Mouse (Mus musculus): Measurements from ENCODE around the gene Sh3rf3.

Sh3rf3 gene

GRCm38 (mm10) chr10:59166104-59166944 is 353.2 kb downstream of the Sh3rf3 start:
- peak in 1 of 2 experiments; percentile 26 for DNase-seq (ENCODE audit: low spot score in 2 of 2)

- DNase-seq (ENCODE audit: low spot score in 2 of 2): no peak
Observed at GRCm38 (mm10) chr10:59171042-59171441, 357.9 kb downstream of the Sh3rf3 start.

GRCm38 (mm10) chr10:59172539-59172938 is 359.4 kb downstream of the Sh3rf3 start:
- no peak for DNase-seq (ENCODE audit: low spot score in 2 of 2)

DNA sequence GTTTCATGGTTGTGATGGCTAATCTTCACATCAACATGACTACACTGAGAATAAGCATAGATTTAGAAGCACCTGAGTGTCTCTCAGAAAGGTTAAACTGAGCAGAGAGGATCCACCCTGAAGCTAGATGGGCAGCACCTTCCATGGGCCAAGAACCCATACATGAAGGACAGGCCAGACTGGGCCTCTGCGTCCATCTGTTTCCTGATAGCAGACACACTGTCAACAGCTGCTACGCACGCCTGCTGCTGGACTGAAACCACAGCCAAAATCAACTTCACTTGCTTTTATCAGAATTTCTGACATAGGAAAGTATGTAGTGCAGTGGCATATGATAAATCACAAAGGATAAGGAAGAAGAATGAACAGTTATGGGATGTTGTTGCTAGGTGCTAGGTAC is 366.5 kb downstream of the Sh3rf3 start:
- no peak for DNase-seq (ENCODE audit: low spot score in 2 of 2)

- DNase-seq (ENCODE audit: low spot score in 2 of 2): no peak
Observed at GRCm38 (mm10) chr10:59182306-59182705, 369.1 kb downstream of the Sh3rf3 start.
